Mouse (Mus musculus): Measurements from ENCODE around the gene Trim59.
A peak's percentile ranks its signal among the peaks of the same experiment; 100 is the strongest.

Trim59 gene

DNA sequence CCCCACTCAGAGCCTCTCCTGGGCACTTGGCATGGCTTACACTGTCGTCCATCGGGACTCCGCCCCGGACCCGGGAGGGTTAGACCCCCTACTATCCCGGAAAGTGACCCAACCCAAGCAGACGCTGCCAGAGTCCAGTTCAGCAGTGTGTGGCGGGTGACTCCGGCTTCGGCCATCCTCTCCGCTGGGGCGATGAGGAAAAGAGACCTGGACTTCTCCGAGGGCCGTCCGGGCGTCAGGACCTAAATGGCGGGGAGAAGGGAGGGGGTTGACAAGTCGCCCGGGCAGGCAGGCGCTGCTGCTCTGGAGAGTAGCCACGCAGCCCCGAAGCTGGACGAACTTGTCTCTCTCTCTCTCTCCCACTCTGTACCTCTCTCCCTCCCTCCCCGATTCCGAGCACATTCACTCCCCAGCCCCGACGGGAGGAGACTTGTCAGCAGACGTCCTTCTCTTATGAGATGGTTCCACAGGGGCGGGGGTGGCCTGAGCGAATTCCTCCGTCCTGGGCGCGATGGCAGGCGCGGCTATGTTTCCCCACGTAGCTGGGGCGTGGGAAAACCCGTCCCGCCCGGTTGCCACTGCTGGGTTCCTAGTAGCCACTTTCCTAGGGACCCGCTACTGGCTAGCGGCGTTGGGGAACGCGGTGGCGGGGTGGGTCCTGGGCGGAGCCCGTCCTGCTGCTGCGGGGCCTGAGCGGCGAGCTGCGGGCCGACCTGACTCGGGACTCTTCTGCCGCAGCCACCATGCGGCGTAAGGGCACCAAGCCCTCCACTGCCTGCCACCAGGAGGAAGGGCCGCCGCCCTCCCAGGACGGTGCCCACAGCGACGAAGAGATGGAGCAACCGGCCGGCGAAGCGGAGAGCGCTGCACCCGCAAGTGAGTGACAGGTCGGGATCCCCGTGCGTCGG is 39.0 kb downstream of the Trim59 start:
- peak; percentile 78 for DNase-seq (ENCODE audit: extremely low spot score)

DNA sequence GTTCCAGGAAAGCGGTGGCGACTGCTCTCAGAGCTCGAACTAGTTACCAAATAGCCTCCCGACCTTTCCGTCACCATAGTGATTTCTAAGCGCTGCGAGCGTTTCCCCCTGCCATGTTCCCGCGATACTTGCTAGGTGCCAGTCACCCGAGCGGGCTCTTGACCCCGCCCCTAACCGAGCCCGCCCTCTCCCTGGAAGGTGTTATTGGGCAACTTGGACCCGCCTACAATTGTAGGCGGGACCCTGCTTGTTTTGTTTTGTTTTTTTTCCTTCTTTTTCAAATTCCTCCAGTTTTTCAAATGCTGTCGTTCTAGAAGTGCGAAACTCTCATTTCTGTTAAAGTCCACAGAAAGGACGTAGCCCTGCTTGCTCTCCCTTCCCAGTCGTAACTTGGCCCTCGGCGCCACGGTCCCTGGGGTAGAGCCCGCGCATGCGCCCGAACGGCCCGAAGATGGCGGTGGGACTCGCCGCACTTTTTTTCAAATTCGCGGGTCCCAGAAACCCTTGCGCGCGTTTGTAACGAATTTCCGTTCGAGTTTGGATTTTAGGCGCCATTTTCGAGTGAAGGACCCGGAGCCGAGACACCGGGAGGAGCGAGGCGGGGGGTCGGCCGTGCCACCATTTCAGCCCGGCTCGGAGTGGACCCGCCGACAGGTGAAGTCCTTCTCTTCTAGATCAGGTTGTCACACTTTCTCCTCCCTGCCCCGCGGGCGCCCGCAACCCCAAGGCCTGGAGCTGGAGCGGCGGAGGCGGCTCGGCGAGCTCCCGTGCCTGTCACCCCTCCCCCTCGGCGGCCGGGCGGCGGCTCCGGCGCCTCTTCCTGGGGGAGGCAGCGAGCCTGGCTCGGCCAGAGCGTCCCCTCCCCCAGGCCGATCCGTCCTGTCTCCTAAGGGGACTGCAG is 39.9 kb downstream of the Trim59 start, which contains the start of the genes Ift80 and Smc4:
Gene Ift80 (minus strand): TSS at position 134 of the 901 bp plus-strand sequence.
Gene Smc4 (plus strand): TSS at position 302 of the 901 bp plus-strand sequence.
- DNase-seq (ENCODE audit: extremely low spot score), result peak; percentile 97

DNA sequence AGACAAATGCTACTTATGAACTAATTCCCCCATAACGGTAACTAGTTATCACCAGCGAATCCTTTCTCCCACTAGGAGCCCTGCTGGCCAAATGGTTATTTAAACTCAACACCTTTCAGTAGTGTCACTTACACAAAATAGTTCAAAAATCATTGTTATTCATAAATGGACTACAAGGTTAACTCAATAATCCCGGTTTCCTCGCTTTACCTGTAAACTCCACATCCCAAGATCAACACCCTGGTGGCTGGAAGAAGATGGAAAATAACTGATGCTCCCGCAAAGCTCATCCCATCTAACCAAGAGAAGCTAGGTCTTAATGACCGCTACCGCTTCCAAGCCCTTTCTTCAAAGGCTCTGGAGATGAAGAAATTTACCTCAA is 40.5 kb downstream of the Trim59 start:
- no peak for DNase-seq (ENCODE audit: extremely low spot score)

DNA sequence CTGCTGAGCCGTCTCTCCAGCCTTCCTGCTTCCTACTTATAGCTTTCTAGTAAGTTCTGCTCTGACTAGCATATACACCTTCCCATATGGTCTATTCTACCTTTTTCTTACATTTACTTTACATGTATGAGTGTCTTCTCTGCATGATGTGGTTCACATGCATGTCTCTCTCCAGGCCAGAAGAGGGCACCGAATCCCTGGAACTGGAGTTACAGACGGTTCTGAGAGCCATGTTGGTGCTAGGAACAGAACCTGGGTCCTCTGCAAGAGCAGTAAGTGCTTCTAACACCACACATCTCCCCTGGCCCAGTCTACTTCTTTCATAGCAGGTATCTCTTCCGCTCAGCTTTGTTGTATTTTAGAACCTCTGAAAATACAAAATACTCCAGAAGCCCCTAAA is 41.8 kb downstream of the Trim59 start:
- no peak for DNase-seq (ENCODE audit: extremely low spot score)

DNA sequence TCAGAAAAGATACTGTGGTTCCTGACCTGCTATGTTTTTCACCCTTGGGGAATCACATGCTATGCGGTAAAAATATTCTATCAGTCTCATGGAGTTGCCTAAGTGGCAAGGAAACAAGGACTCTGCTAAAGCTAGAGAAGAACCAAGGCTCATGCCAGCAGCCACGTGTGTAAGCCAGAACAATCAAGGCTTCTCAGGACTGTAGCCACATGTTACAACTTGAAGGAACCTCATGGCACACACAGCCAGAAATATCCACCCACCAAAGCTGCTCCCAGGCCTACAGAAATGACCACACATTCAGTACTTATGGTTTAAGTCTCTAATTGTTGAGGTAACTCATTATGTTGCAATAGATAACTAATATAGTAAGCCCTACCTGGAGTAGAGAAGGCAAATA is 58.0 kb downstream of the Trim59 start:
- no peak for DNase-seq (ENCODE audit: extremely low spot score)
